Mouse (Mus musculus) embryonic fibroblast, embryonic 13.5 days (primary cell): Measurements from ENCODE around the gene Lrrc75a.

ENCODE experiments used
- CTCF ChIP-seq: IDR thresholded peaks from 2 replicates; pipeline ENCODE4 v1.5.1; 2011; ENCODE audit warnings: mild to moderate bottlenecking, control low read depth, low read length, moderate library complexity, borderline replicate concordance; ENCODE audit not compliant: insufficient read depth
- POLR2A ChIP-seq: IDR thresholded peaks from 2 replicates; pipeline ENCODE4 v1.6.1; 2011; ENCODE audit warnings: low read depth, mild to moderate bottlenecking, control low read depth, low read length, moderate library complexity

DNA sequence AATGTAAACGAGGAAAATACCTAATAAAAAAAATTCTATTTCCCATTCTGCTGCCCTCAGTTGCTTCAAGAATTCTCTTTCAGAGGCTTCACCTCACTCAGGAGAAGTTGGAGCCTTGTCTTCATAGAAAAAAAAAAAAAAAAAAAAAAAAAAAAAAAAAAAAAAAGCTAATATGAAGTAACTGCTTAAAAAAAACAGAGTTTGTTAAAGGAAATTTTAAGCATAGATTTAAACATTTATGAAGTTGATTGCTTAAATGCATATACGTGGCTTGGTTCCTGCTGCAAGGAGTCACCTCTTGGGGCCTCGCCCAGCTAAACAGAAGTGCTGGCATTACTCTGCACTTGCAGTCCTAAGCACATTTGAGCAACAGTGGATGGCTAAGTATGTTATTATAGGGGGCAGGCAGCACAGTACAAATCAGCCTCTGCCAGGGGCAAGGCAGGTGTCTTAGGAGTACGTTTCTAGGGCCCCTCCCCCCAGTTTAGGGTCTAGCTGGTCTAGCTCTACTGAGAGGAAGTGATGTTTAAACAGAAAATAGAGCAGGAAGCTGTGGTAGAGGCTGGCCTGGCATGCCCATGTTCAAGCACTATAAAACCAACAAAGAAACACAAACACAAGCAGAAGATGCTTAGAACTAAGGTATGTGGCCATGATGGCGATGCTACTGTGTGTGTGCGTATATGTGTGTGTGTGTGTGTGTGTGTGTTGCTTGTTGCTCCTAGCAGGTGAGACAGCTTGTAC is 74.2 kb downstream of the Lrrc75a start, which contains the start of gene Trpv2:
- no peak for TF ChIP-seq CTCF
- no peak for TF ChIP-seq POLR2A
